Mouse (Mus musculus) kidney, adult 2 months (tissue): ENCODE measurements around the gene Tmem245.

ENCODE experiments used
- CTCF ChIP-seq: fragments of 200-500 bp; conservative IDR thresholded peaks from 2 replicates; pipeline ENCODE4 v1.5.1; 2011; ENCODE audit warnings: low read depth, mild to moderate bottlenecking, control low read depth, low read length, moderate library complexity, mixed read lengths; ENCODE audit not compliant: insufficient read depth, insufficient read length
- POLR2A ChIP-seq: fragments of 200-500 bp; IDR thresholded peaks from one replicate; pipeline ENCODE4 v1.6.1; 2011; ENCODE audit warnings: low read depth, low read length, control low read depth

- TF ChIP-seq CTCF = no peak
- no peak for TF ChIP-seq POLR2A
Measured at GRCm38 (mm10) chr4:56926971-56927370, 20.3 kb downstream of the Tmem245 start.
